Mouse (Mus musculus) MEL (cell line): ENCODE results near the gene Rab3c. TPM values are rescaled to one million over a fixed set of nuclear protein-coding genes. Genes with fewer than 3 reads are reported as not detected.

ENCODE experiments used
- DNase-seq: peaks from one replicate; pipeline ENCODE4 v3.0.0; 2011; ENCODE audit warnings: low read depth, low spot score
- H3K27ac ChIP-seq: 2 replicates; pipeline ENCODE4 v1.5.1; 2012; ENCODE audit warnings: low read depth, mild to moderate bottlenecking, control low read depth, low read length, moderate library complexity; ENCODE audit not compliant: control insufficient read depth
- H3K27me3 ChIP-seq, 2 experiments: fragments of 150-350 bp in 1 of 2; sonication (generic) in 1 of 2; 2 replicates each; pipeline ENCODE4 v1.6.1; 2012; ENCODE audit warnings: low read length in 2 of 2, mild to moderate bottlenecking in 2 of 2, improper control_type of control experiment in 1 of 2, moderate library complexity in 1 of 2; ENCODE audit not compliant: insufficient read depth in 2 of 2, control insufficient read depth in 1 of 2
- H3K36me3 ChIP-seq, 2 experiments: 2 replicates each; pipeline ENCODE4 v1.6.1; 2012 to 2014; ENCODE audit warnings: low read length in 2 of 2, improper control_type of control experiment in 1 of 2, inconsistent platforms in 1 of 2, mild to moderate bottlenecking in 1 of 2; ENCODE audit not compliant: insufficient read depth in 2 of 2, control insufficient read depth in 1 of 2
- H3K4me1 ChIP-seq, 2 experiments: fragments of 150-350 bp in 1 of 2; sonication (generic) in 1 of 2; 2 replicates each; pipeline ENCODE4 v1.6.1; 2012; ENCODE audit warnings: low read length in 2 of 2, improper control_type of control experiment in 1 of 2, mild to moderate bottlenecking in 1 of 2; ENCODE audit not compliant: insufficient read depth in 2 of 2, control insufficient read depth in 1 of 2
- H3K4me3 ChIP-seq, 2 experiments: fragments of 150-350 bp in 1 of 2; sonication (generic) in 1 of 2; 2 replicates each; pipeline ENCODE4 v1.5.1; 2012; ENCODE audit warnings: low read depth in 2 of 2, low read length in 2 of 2, mild to moderate bottlenecking in 2 of 2, moderate library complexity in 2 of 2, control low read depth in 1 of 2, improper control_type of control experiment in 1 of 2; ENCODE audit not compliant: control insufficient read depth in 1 of 2, insufficient read depth in 1 of 2
- H3K79me2 ChIP-seq: 2 replicates; pipeline ENCODE4 v1.6.1; 2012; ENCODE audit warnings: mild to moderate bottlenecking, low read length, moderate library complexity; ENCODE audit not compliant: control insufficient read depth, poor library complexity, insufficient read depth
- H3K9ac ChIP-seq: 2 replicates; pipeline ENCODE4 v1.6.1; 2012; ENCODE audit warnings: low read depth, mild to moderate bottlenecking, control low read depth, low read length, moderate library complexity; ENCODE audit not compliant: control insufficient read depth, poor library complexity, severe bottlenecking
- H3K9me3 ChIP-seq: fragments of 150-350 bp; sonication (generic); replicated peaks from 2 replicates; pipeline ENCODE4 v1.6.1; 2012; ENCODE audit warnings: mild to moderate bottlenecking, low read length, improper control_type of control experiment, moderate library complexity; ENCODE audit not compliant: insufficient read depth
- BHLHE40 ChIP-seq: IDR thresholded peaks from 2 replicates; pipeline ENCODE4 v1.6.1; 2012; ENCODE audit warnings: low read depth, mild to moderate bottlenecking, inconsistent platforms, low read length, improper control_type of control experiment, borderline replicate concordance
- CHD1 ChIP-seq: IDR thresholded peaks from 2 replicates; pipeline ENCODE4 v1.6.1; 2012; ENCODE audit warnings: low read depth, mild to moderate bottlenecking, inconsistent platforms, low read length, improper control_type of control experiment
- CHD2 ChIP-seq: IDR thresholded peaks from 2 replicates; pipeline ENCODE4 v1.6.1; 2011; ENCODE audit warnings: low read length, improper control_type of control experiment
- E2F4 ChIP-seq: IDR thresholded peaks from 2 replicates; pipeline ENCODE4 v1.6.1; 2011; ENCODE audit warnings: low read depth, low read length, improper control_type of control experiment, borderline replicate concordance
- GABPA ChIP-seq: IDR thresholded peaks from 2 replicates; pipeline ENCODE4 v1.6.1; 2012; ENCODE audit warnings: low read depth, mild to moderate bottlenecking, inconsistent platforms, low read length, improper control_type of control experiment, moderate library complexity
- GATA1 ChIP-seq: IDR thresholded peaks from 2 replicates; pipeline ENCODE4 v1.6.1; 2011; ENCODE audit warnings: low read depth, low read length, improper control_type of control experiment
- HCFC1 ChIP-seq: IDR thresholded peaks from 2 replicates; pipeline ENCODE4 v1.6.1; 2012; ENCODE audit warnings: low read depth, mild to moderate bottlenecking, inconsistent platforms, low read length, improper control_type of control experiment, moderate library complexity
- JUND ChIP-seq: IDR thresholded peaks from 2 replicates; pipeline ENCODE4 v1.6.1; 2011; ENCODE audit warnings: low read depth, mild to moderate bottlenecking, improper control_type of control experiment, low read length
- KAT2A ChIP-seq: conservative IDR thresholded peaks from 2 replicates; pipeline ENCODE4 v1.6.1; 2012; ENCODE audit warnings: low read depth, low read length, improper control_type of control experiment, inconsistent platforms
- MAFK ChIP-seq: IDR thresholded peaks from 2 replicates; pipeline ENCODE4 v1.6.1; 2011; ENCODE audit warnings: low read depth, mild to moderate bottlenecking, low read length, improper control_type of control experiment, borderline replicate concordance
- MAX ChIP-seq: IDR thresholded peaks from 2 replicates; pipeline ENCODE4 v1.6.1; 2011; ENCODE audit warnings: low read length, improper control_type of control experiment
- MAZ ChIP-seq: IDR thresholded peaks from 2 replicates; pipeline ENCODE4 v1.6.1; 2012; ENCODE audit warnings: low read depth, mild to moderate bottlenecking, inconsistent platforms, low read length, improper control_type of control experiment
- MXI1 ChIP-seq: IDR thresholded peaks from 2 replicates; pipeline ENCODE4 v1.6.1; 2011; ENCODE audit warnings: mild to moderate bottlenecking, low read depth, low read length, improper control_type of control experiment
- MYC ChIP-seq: IDR thresholded peaks from 2 replicates; pipeline ENCODE4 v1.6.1; 2011; ENCODE audit warnings: low read depth, mild to moderate bottlenecking, low read length, improper control_type of control experiment, moderate library complexity
- NELFE ChIP-seq: IDR thresholded peaks from 2 replicates; pipeline ENCODE4 v1.6.1; 2011; ENCODE audit warnings: low read depth, low read length, improper control_type of control experiment
- POLR2A ChIP-seq, 2 experiments: IDR thresholded peaks; 2 replicates each; pipeline ENCODE4 v1.6.1; 2011 to 2012; ENCODE audit warnings: low read length in 2 of 2, mild to moderate bottlenecking in 2 of 2, control low read depth in 1 of 2, improper control_type of control experiment in 1 of 2, low read depth in 1 of 2, moderate library complexity in 1 of 2; ENCODE audit not compliant: control insufficient read depth in 1 of 2, insufficient read depth in 1 of 2, poor library complexity in 1 of 2
- POLR2AphosphoS2 ChIP-seq: IDR thresholded peaks from 2 replicates; pipeline ENCODE4 v1.6.1; 2011; ENCODE audit warnings: low read length, improper control_type of control experiment
- POLR2AphosphoS5 ChIP-seq: IDR thresholded peaks from 2 replicates; pipeline ENCODE4 v1.6.1; 2012; ENCODE audit warnings: low read depth, borderline replicate concordance, mild to moderate bottlenecking, inconsistent platforms, low read length, moderate library complexity, mixed read lengths
- RCOR1 ChIP-seq: IDR thresholded peaks from 2 replicates; pipeline ENCODE4 v1.6.1; 2012; ENCODE audit warnings: low read depth, mild to moderate bottlenecking, inconsistent platforms, low read length, improper control_type of control experiment
- SMC3 ChIP-seq: IDR thresholded peaks from 2 replicates; pipeline ENCODE4 v1.6.1; 2011; ENCODE audit warnings: low read depth, low read length, improper control_type of control experiment
- TAL1 ChIP-seq: IDR thresholded peaks from 2 replicates; pipeline ENCODE4 v1.6.1; 2012; ENCODE audit warnings: mild to moderate bottlenecking, inconsistent platforms, low read length, moderate library complexity, mixed read lengths
- TCF12 ChIP-seq: IDR thresholded peaks from 2 replicates; pipeline ENCODE4 v1.6.1; 2014; ENCODE audit warnings: low read depth, mild to moderate bottlenecking, inconsistent platforms, low read length, improper control_type of control experiment, moderate library complexity
- UBTF ChIP-seq: IDR thresholded peaks from 2 replicates; pipeline ENCODE4 v1.6.1; 2012; ENCODE audit warnings: low read depth, mild to moderate bottlenecking, inconsistent platforms, low read length, improper control_type of control experiment, moderate library complexity, borderline replicate concordance; ENCODE audit not compliant: insufficient read depth
- USF1 ChIP-seq: IDR thresholded peaks from 2 replicates; pipeline ENCODE4 v1.6.1; 2014; ENCODE audit warnings: low read depth, mild to moderate bottlenecking, inconsistent platforms, low read length, improper control_type of control experiment, moderate library complexity
- USF2 ChIP-seq, 2 experiments: IDR thresholded peaks; 2 replicates each; pipeline ENCODE4 v1.6.1; 2011 to 2012; ENCODE audit warnings: improper control_type of control experiment in 2 of 2, low read length in 2 of 2, borderline replicate concordance in 1 of 2, inconsistent platforms in 1 of 2, low read depth in 1 of 2, mild to moderate bottlenecking in 1 of 2; ENCODE audit not compliant: insufficient read depth in 1 of 2
- ZKSCAN1 ChIP-seq: IDR thresholded peaks from 2 replicates; pipeline ENCODE4 v1.6.1; 2012; ENCODE audit warnings: low read depth, mild to moderate bottlenecking, inconsistent platforms, low read length, improper control_type of control experiment, moderate library complexity
- ZMIZ1 ChIP-seq: IDR thresholded peaks from 2 replicates; pipeline ENCODE4 v1.6.1; 2012; ENCODE audit warnings: low read depth, mild to moderate bottlenecking, inconsistent platforms, low read length, improper control_type of control experiment, moderate library complexity
- ZNF384 ChIP-seq: IDR thresholded peaks from 2 replicates; pipeline ENCODE4 v1.6.1; 2012; ENCODE audit warnings: low read depth, mild to moderate bottlenecking, inconsistent platforms, low read length, improper control_type of control experiment
- polyA plus RNA-seq, 2 experiments: library from polyadenylated mRNA; stranded (reverse) in 1 of 2; unstranded in 1 of 2; fragments of >175 nt in 1 of 2; fragments of >200 nt in 1 of 2; gene quantifications; 2 replicates each; pipeline versions ENCODE4 v1.2.1 to v1.2.4; 2012; ENCODE audit warnings: low replicate concordance in 2 of 2, low read depth in 1 of 2; ENCODE audit not compliant: insufficient read length in 2 of 2, insufficient read depth in 1 of 2, missing spikeins in 1 of 2
- total RNA-seq: library from RNA; depleted of rRNA; stranded (reverse); fragments of 300-350 nt; gene quantifications from 2 replicates; pipeline ENCODE4 v1.2.3, GENCODE M21; 2012

Rab3c gene
- total and polyA plus RNA-seq, 3 experiments, result not detected

DNA sequence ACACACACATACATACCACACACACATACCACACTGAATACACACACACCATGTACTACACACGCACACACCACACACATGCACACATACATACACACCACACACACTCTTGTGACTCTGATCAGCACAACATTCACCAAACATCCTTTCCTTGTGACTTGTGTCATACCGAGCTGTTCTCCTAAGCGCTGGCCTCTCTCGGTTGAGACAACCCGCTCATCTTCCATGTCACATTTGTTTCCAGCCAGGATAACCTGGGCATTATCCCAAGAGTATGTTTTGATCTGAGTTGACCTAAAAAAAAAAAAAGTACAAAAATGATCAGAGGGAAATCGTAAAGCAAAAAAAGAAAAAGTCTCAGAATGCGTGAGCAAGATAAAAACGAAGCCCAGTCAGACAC, 196.8 kb downstream of the Rab3c start:
- TF ChIP-seq TCF12 (no peak), USF2 (IDR thresholded peaks at IDR 0.05; ENCODE audit: borderline replicate concordance in 1 of 2, insufficient read depth in 1 of 2, low read depth in 1 of 2, low read length in 2 of 2) (no peak), KAT2A (no peak), GATA1 (no peak), UBTF (no peak), HCFC1 (no peak), POLR2AphosphoS2 (no peak), MXI1 (no peak), RCOR1 (no peak), GABPA (no peak), POLR2AphosphoS5 (no peak), POLR2A (IDR thresholded peaks at IDR 0.05; ENCODE audit: control insufficient read depth in 1 of 2, insufficient read depth in 1 of 2, low read depth in 1 of 2, low read length in 2 of 2, poor library complexity in 1 of 2) (no peak), MAX (no peak), JUND (no peak), MAFK (no peak), CHD1 (no peak), TAL1 (no peak)
- H3K27me3 ChIP-seq, result no peaks in the 10 kb centered on the region
- no peaks in the 10 kb centered on the region for H3K4me1 ChIP-seq
- H3K27ac ChIP-seq, result no peak overlapping the region
- no peaks in the 10 kb centered on the region for H3K79me2 ChIP-seq
- no peak for DNase-seq
- H3K9me3 ChIP-seq, result no peaks in the 10 kb centered on the region
- H3K36me3 ChIP-seq, result no peaks in the 10 kb centered on the region
- H3K4me3 ChIP-seq, result no peak overlapping the region
- H3K9ac ChIP-seq, result no peak overlapping the region

DNA sequence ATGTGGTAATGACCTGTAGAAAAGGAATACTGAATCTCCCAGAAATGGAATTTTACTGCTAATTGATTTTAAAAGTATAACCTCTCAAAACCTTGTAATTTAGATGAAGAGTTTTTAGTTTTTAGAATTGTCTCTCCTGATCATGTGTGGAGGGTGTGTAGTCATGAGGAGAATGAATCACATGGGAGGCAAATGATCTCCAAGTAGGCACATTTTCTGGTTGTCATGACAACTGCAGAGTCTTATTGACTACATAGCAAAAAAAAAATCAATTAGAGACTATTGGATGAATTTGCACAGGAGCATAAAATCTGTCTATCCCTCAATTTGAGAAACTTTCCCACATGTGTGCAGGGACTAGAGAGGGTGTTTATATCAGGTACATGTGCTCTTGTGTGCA, 199.6 kb downstream of the Rab3c start:
- Histone ChIP-seq H3K4me3 (no peak overlapping the region), H3K4me1 (no peaks in the 10 kb centered on the region), H3K27ac (no peak overlapping the region), H3K9me3 (no peaks in the 10 kb centered on the region), H3K79me2 (no peaks in the 10 kb centered on the region), H3K9ac (no peak overlapping the region), H3K27me3 (peaks cover 0 to 2% of the 10 kb centered on the region in 2 experiments; a peak in 1 of 4 replicates), H3K36me3 (no peaks in the 10 kb centered on the region)
- DNase-seq, result no peak
- TF ChIP-seq ZMIZ1 (no peak), MAX (no peak), KAT2A (no peak), MYC (no peak), MAZ (no peak), USF2 (IDR thresholded peaks at IDR 0.05; ENCODE audit: borderline replicate concordance in 1 of 2, insufficient read depth in 1 of 2, low read depth in 1 of 2, low read length in 2 of 2) (no peak), TCF12 (no peak), SMC3 (no peak), CHD1 (no peak), TAL1 (no peak), ZNF384 (no peak), E2F4 (no peak), GATA1 (no peak), BHLHE40 (no peak), MAFK (no peak), ZKSCAN1 (no peak), CHD2 (no peak), UBTF (no peak), USF1 (no peak), NELFE (no peak)
